Mouse (Mus musculus) MEL (cell line): ENCODE measurements around the gene Wdfy1.

Experiments
- CHD1 ChIP-seq: IDR thresholded peaks from 2 replicates; pipeline ENCODE4 v1.6.1; 2012; ENCODE audit warnings: low read depth, mild to moderate bottlenecking, inconsistent platforms, low read length, improper control_type of control experiment
- CTCF ChIP-seq, 3 experiments: IDR thresholded peaks in 2 of 3; conservative IDR thresholded peaks in 1 of 3; 2 replicates each; pipeline ENCODE4 v1.5.1; 2011 to 2012; ENCODE audit warnings: low read length in 3 of 3, low read depth in 2 of 3, mild to moderate bottlenecking in 2 of 3, improper control_type of control experiment in 1 of 3, inconsistent platforms in 1 of 3, mixed read lengths in 1 of 3, moderate library complexity in 1 of 3; ENCODE audit not compliant: control insufficient read depth in 1 of 3, insufficient read depth in 1 of 3, poor library complexity in 1 of 3, severe bottlenecking in 1 of 3
- EP300 ChIP-seq, 2 experiments: IDR thresholded peaks; 2 replicates each; pipeline ENCODE4 v1.6.1; 2011; ENCODE audit warnings: improper control_type of control experiment in 2 of 2, low read length in 2 of 2, low read depth in 1 of 2, mild to moderate bottlenecking in 1 of 2
- ETS1 ChIP-seq: IDR thresholded peaks from 2 replicates; pipeline ENCODE4 v1.6.1; 2012; ENCODE audit warnings: low read depth, mild to moderate bottlenecking, inconsistent platforms, low read length, improper control_type of control experiment, moderate library complexity
- GABPA ChIP-seq: IDR thresholded peaks from 2 replicates; pipeline ENCODE4 v1.6.1; 2012; ENCODE audit warnings: low read depth, mild to moderate bottlenecking, inconsistent platforms, low read length, improper control_type of control experiment, moderate library complexity
- HCFC1 ChIP-seq: IDR thresholded peaks from 2 replicates; pipeline ENCODE4 v1.6.1; 2012; ENCODE audit warnings: low read depth, mild to moderate bottlenecking, inconsistent platforms, low read length, improper control_type of control experiment, moderate library complexity
- MXI1 ChIP-seq: IDR thresholded peaks from 2 replicates; pipeline ENCODE4 v1.6.1; 2011; ENCODE audit warnings: mild to moderate bottlenecking, low read depth, low read length, improper control_type of control experiment
- POLR2A ChIP-seq, 2 experiments: IDR thresholded peaks; 2 replicates each; pipeline ENCODE4 v1.6.1; 2011 to 2012; ENCODE audit warnings: low read length in 2 of 2, mild to moderate bottlenecking in 2 of 2, control low read depth in 1 of 2, improper control_type of control experiment in 1 of 2, low read depth in 1 of 2, moderate library complexity in 1 of 2; ENCODE audit not compliant: control insufficient read depth in 1 of 2, insufficient read depth in 1 of 2, poor library complexity in 1 of 2
- TAL1 ChIP-seq: IDR thresholded peaks from 2 replicates; pipeline ENCODE4 v1.6.1; 2012; ENCODE audit warnings: mild to moderate bottlenecking, inconsistent platforms, low read length, moderate library complexity, mixed read lengths
- TBP ChIP-seq: IDR thresholded peaks from 2 replicates; pipeline ENCODE4 v1.8.0; 2011; ENCODE audit warnings: low read depth, low read length, improper control_type of control experiment
- TCF12 ChIP-seq: IDR thresholded peaks from 2 replicates; pipeline ENCODE4 v1.6.1; 2014; ENCODE audit warnings: low read depth, mild to moderate bottlenecking, inconsistent platforms, low read length, improper control_type of control experiment, moderate library complexity
- UBTF ChIP-seq: IDR thresholded peaks from 2 replicates; pipeline ENCODE4 v1.6.1; 2012; ENCODE audit warnings: low read depth, mild to moderate bottlenecking, inconsistent platforms, low read length, improper control_type of control experiment, moderate library complexity, borderline replicate concordance; ENCODE audit not compliant: insufficient read depth
- ZKSCAN1 ChIP-seq: IDR thresholded peaks from 2 replicates; pipeline ENCODE4 v1.6.1; 2012; ENCODE audit warnings: low read depth, mild to moderate bottlenecking, inconsistent platforms, low read length, improper control_type of control experiment, moderate library complexity

DNA sequence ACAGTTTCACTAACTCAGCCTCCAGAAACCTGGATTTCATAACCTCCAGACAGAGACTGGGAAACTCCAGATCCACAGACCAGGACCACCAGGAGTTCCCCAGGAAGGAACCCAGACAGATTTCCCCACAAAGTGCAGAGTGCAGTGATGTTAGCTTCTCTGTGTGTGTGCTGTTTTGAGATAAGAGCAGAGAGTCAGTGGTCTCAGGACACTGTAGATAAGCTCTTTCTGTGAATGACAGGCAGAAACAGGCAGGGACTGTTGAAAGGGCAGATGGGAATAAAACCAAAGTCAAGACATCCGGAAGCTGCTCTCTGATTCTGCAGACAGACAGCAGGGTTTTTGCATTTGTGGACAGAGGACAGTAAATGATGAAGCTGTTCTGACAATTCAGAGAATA lies 88.7 kb downstream of the Wdfy1 start:
- TF ChIP-seq TCF12 (peak; percentile 88), ZKSCAN1 (no peak), EP300 (IDR thresholded peaks at IDR 0.05; ENCODE audit: low read depth in 1 of 2, low read length in 2 of 2) (peak; percentile 82 to 83), POLR2A (IDR thresholded peaks at IDR 0.05; ENCODE audit: control insufficient read depth in 1 of 2, insufficient read depth in 1 of 2, low read depth in 1 of 2, low read length in 2 of 2, poor library complexity in 1 of 2) (no peak), CTCF (IDR thresholded peaks at IDR 0.05 in 2 of 3, conservative IDR thresholded peaks at IDR 0.05 in 1 of 3; ENCODE audit: control insufficient read depth in 1 of 3, insufficient read depth in 1 of 3, low read depth in 2 of 3, low read length in 3 of 3, poor library complexity in 1 of 3, severe bottlenecking in 1 of 3) (no peak), TBP (no peak), TAL1 (peak; percentile 67), UBTF (no peak), HCFC1 (no peak), CHD1 (no peak), GABPA (no peak), ETS1 (peak; percentile 45; the same call in 1 of the 2 replicates), MXI1 (no peak)
